Mouse (Mus musculus): ENCODE measurements around the gene Hectd2.

DNA sequence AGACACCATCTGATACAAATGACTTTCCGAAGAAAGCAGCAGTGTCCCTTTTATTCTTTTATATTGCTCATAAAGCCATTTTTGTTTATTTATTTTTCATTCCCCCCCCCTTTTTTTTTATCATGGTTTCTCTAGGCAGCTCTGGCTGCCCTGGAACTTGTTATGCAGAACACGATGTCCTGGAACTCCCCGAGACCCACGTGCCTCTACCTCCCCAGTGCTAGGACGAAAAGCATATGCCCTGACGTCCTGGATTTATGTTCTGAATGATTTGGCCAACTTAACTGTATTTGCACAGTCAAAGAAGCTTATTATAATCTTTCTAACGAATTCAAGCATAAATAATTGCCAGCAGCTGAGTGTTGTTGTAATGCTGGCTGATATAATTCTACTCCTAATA, 13.7 kb upstream of the Hectd2 start:
- TF ChIP-seq CTCF (IDR thresholded peaks at IDR 0.05; ENCODE audit: low read depth, low read length) (no peak), POLR2A (IDR thresholded peaks at IDR 0.05; ENCODE audit: extremely low read depth, insufficient read depth, low read length) (no peak)

Data from liver, adult 2 months (tissue).